Mouse (Mus musculus) intestine, embryonic 15.5 days (tissue): ENCODE results near the gene Tmem259. TPM values are rescaled to one million over a fixed set of nuclear protein-coding genes. Genes with fewer than 3 reads are reported as not detected.
A peak's percentile ranks its signal among the peaks of the same experiment; 100 is the strongest.

Experiments
- ATAC-seq: fragments of 200-750 bp; cut with Nextera tagmentation; 2 replicates; pipeline ENCODE4 v1.8.0; 2017; ENCODE audit warnings: moderate TSS enrichment, moderate library complexity
- H3K27ac ChIP-seq: fragments of 300-500 bp; sonication (generic); 2 replicates; pipeline ENCODE4 v1.5.1; 2015; ENCODE audit warnings: mild to moderate bottlenecking, inconsistent platforms
- H3K27me3 ChIP-seq: fragments of 300-500 bp; sonication (generic); replicated peaks from 2 replicates; pipeline ENCODE4 v1.6.1; 2015; ENCODE audit warnings: inconsistent platforms
- H3K36me3 ChIP-seq: fragments of 300-500 bp; sonication (generic); 2 replicates; pipeline ENCODE4 v1.6.1; 2015; ENCODE audit warnings: inconsistent platforms
- H3K4me1 ChIP-seq: fragments of 300-500 bp; sonication (generic); replicated peaks from 2 replicates; pipeline ENCODE4 v1.6.1; 2015; ENCODE audit warnings: inconsistent platforms
- H3K4me2 ChIP-seq: fragments of 300-500 bp; sonication (generic); replicated peaks from 2 replicates; pipeline ENCODE4 v1.6.1; 2015; ENCODE audit warnings: mild to moderate bottlenecking, inconsistent platforms
- H3K4me3 ChIP-seq: fragments of 300-500 bp; sonication (generic); replicated peaks from 2 replicates; pipeline ENCODE4 v1.5.1; 2015; ENCODE audit warnings: inconsistent platforms
- H3K9ac ChIP-seq: fragments of 300-500 bp; sonication (generic); 2 replicates; pipeline ENCODE4 v1.6.1; 2015; ENCODE audit warnings: inconsistent platforms
- H3K9me3 ChIP-seq: fragments of 300-500 bp; sonication (generic); 2 replicates; pipeline ENCODE4 v1.6.1; 2016; ENCODE audit warnings: inconsistent platforms
- WGBS: fragments of 180-500 bp; shearing (Covaris S2); methylation state at CpG from one replicate; pipeline ENCODE4 v1.1.7; 2015; 5-methylcytosine and 5-hydroxymethylcytosine counted together
- polyA plus RNA-seq: library from polyadenylated mRNA; unstranded; fragments of >200 nt; fragmentation: Nextera tagmentation; extraction: Ambion mirVana; gene quantifications from 2 replicates; pipeline ENCODE4 v1.2.1, GENCODE M21; 2015

Gene Tmem259
- polyA plus RNA-seq, 1 experiment from 2014 or later: 18.1 TPM

DNA sequence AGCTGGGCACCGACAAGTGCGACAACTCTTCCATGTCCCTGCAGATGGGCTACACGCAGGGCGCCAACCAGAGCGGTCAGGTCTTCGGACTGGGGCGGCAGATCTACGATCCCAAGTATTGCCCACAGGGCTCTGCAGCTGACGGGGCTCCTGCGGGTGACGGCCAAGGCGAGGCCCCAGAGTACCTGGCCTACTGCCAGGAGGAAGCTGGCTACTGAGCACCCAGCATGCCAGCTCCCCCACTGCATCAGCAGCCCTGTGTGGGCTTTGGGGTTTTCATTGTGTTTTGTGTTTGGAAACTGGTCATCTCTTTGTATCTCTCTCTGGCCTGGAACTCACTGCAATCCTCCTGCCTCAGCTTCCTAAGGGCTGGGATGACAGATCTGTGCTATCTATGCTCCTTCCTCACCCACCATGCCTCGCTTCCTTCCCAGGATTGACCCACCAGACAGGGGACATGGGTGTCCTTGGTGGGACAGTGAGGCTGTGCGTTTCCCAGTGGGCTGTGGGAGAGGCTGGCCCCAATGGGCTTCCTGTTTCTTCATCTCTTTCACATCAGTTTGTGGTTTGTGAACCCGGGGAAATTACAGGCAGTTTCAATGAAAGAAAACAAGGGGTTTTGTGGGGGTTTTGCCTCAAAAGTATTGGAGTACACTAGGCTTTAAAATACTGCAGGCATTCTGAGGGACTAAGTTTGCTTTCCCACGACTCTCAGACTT lies 10.4 kb upstream of the Tmem259 start:
- Histone ChIP-seq H3K4me2 (no peak overlapping the region), H3K4me3 (no peak overlapping the region), H3K9ac (no peak overlapping the region), H3K27ac (0 out of 2 replicates have a peak overlapping the region, but pooled peaks have one; percentile 48), H3K36me3 (peaks cover 39% of the 10 kb centered on the region), H3K9me3 (no peaks in the 10 kb centered on the region), H3K4me1 (peaks cover 31% of the 10 kb centered on the region), H3K27me3 (0 out of 2 replicates have a peak, but pooled peaks cover 2% of the 10 kb centered on the region)
- WGBS: 82% methylated on average over 16 of the region's 16 CpGs
- no peak for ATAC-seq

DNA sequence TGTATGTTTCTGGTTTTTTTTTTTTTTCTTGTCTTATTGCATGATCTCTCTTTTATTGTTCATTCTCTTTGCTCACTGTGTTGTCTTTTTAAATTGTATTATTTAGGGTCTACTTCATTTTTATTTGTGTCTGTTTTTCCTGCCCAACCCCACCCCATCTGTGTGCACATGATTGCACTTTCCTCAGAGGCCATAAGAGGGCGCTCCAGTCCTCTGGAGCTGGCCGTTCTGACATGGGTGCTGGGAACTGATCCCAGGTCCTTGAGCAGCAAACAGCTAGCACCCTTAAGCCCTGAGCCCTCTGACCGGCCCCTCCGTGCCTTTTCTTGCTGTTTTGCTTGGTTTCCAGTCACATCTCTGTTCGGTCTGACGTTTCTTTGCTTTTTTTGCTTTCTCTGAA lies 7.4 kb upstream of the Tmem259 start:
- Histone ChIP-seq H3K4me1 (peaks cover 41% of the 10 kb centered on the region), H3K36me3 (peaks cover 39% of the 10 kb centered on the region), H3K4me3 (no peak overlapping the region), H3K27ac (no peak overlapping the region), H3K9me3 (no peaks in the 10 kb centered on the region), H3K27me3 (no peaks in the 10 kb centered on the region), H3K4me2 (no peak overlapping the region), H3K9ac (no peak overlapping the region)
- WGBS: 93% methylated on average over 6 of the region's 6 CpGs
- ATAC-seq: no peak

DNA sequence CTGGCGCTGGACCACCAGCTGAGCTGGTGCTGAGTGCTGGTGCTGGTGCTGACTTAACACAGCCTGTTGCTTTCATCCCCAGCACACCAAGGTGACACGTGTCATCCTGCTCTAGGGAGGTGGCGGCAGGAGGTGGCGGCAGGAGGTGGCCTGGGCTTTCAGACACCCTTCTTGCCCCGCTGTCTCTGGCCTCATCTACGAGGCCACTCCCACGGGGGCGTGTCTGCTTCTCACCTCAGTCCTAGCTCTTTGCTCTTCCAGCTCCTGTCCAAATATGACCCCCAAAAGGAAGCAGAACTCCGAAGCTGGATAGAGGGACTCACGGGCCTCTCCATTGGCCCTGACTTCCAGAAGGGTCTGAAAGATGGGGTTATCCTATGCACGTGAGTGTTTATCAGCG lies 7.0 kb upstream of the Tmem259 start:
- Histone ChIP-seq H3K9me3 (no peaks in the 10 kb centered on the region), H3K4me3 (0 out of 2 replicates have a peak overlapping the region, but pooled peaks have one; percentile 10), H3K9ac (no peak overlapping the region), H3K4me1 (peaks cover 46% of the 10 kb centered on the region), H3K36me3 (peaks cover 39% of the 10 kb centered on the region), H3K27ac (no peak overlapping the region), H3K27me3 (no peaks in the 10 kb centered on the region), H3K4me2 (peak overlapping the region; percentile 37)
- WGBS: 72% methylated on average over 12 of the region's 12 CpGs
- ATAC-seq: no peak

DNA sequence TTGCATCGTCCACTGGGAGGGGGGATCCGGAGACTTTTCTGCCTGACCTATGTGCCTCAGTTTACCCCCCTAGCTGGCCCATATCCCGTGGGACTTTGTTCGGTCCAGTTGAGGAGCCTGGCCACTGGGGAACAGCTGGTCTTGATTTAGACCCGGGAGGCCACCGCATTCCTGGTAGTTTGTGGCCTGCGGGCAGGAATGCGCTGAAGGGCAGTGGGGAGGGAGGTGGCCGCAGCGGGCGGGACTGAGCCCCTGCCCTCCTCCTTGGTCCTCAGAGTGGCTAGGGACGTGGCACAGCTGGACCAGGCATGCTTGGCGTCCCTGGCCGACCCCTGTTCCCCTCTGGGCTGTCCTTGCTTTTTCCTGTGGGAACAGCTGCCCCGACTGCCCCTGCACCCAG lies 5.7 kb upstream of the Tmem259 start:
- Histone ChIP-seq H3K27me3 (no peaks in the 10 kb centered on the region), H3K4me3 (peak overlapping the region; percentile 69), H3K27ac (0 out of 2 replicates have a peak overlapping the region, but pooled peaks have one; percentile 9), H3K9me3 (no peaks in the 10 kb centered on the region), H3K36me3 (peaks cover 36% of the 10 kb centered on the region), H3K9ac (peak overlapping the region; percentile 84), H3K4me2 (peak overlapping the region; percentile 89), H3K4me1 (peaks cover 49% of the 10 kb centered on the region)
- ATAC-seq: no peak
- 27% methylated on average over 15 of the region's 15 CpGs for WGBS

DNA sequence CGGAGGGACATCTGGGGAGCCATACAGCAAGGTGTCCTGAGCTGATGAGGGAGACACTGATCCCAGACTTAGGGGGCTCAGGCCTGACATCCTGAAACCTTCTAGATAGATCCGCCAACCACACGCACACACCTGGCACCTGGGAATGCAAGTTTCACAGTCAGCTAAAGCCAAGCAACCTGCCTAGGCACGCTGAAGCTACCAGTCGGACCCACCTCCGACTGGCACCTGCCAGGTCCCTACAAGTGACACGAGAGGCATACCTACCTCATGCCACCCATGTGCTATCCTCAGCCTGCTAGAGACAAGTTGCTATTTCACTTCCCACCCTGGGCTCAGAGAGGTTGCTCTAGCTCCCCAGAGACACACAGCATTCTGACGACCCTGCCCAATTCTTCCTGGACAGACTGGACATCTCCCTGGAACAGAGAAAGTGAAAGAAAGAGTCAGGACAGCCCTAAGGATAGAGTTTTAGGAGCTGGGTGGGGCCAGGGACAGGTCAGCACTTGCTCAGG lies 5.2 kb upstream of the Tmem259 start:
- peak overlapping the region; percentile 69 for H3K4me3 ChIP-seq
- peak overlapping the region; percentile 89 for H3K4me2 ChIP-seq
- 30% methylated on average over 8 of the region's 8 CpGs for WGBS
- no peak for ATAC-seq
- peaks cover 44% of the 10 kb centered on the region for H3K4me1 ChIP-seq
- peaks cover 31% of the 10 kb centered on the region for H3K36me3 ChIP-seq
- peak overlapping the region; percentile 84 for H3K9ac ChIP-seq
- H3K27ac ChIP-seq: peak overlapping the region; percentile 96
- H3K9me3 ChIP-seq: no peaks in the 10 kb centered on the region
- no peaks in the 10 kb centered on the region for H3K27me3 ChIP-seq

DNA sequence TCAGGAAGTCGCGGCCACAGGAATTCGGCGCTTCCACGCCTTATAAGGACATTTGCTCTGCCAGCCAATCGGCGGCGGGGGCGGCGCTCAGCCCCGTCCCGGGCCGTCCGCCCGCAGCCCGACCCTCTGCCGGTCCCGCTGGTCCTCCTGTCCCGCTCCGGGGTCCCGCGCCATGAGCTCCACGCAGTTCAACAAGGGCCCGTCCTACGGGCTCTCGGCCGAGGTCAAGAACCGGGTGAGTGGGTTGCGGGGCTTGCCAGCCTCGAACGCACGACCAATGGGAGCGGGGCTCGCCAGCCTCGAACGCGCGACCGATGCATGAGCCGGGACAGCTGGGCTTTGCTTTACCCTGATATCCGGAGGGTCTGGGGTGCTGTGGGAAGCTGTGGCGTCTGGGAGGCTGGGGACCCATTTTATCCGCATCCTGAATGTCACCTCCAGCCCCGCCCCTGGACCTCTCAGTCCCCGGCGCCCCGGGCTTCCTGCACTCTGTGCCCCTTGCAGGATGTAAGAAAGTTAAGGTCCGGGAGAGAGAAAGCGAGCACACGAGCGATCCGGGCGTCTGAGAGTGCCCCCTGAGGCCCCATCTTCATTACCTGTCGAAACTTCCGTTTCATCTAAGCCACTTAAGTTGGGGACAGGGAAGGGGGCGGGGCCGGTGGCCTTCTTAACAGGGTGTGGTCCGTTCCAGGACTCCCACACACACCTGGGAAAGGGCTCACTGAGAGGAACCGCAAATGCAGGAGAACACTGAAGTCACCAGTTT lies 4.6 kb upstream of the Tmem259 start, which contains the start of gene Cnn2:
Gene Cnn2, plus strand, starts transcription at position 79 of the 766 bp plus-strand sequence.
- peaks cover 41% of the 10 kb centered on the region for H3K4me1 ChIP-seq
- H3K9ac ChIP-seq: peak within 1 kb of the TSS; percentile 84
- peak within 1 kb of the TSS; percentile 89 for H3K4me2 ChIP-seq
- H3K36me3 ChIP-seq: peaks cover 27% of the 10 kb centered on the region
- H3K27ac ChIP-seq: peak within 1 kb of the TSS; percentile 96
- WGBS: under 1% methylated on average over 59 of the region's 59 CpGs
- ATAC-seq: peak; percentile 10; the same call in 1 of the 2 replicates
- H3K9me3 ChIP-seq: no peaks in the 10 kb centered on the region
- H3K27me3 ChIP-seq: no peaks in the 10 kb centered on the region
- peak within 1 kb of the TSS; percentile 69 for H3K4me3 ChIP-seq

DNA sequence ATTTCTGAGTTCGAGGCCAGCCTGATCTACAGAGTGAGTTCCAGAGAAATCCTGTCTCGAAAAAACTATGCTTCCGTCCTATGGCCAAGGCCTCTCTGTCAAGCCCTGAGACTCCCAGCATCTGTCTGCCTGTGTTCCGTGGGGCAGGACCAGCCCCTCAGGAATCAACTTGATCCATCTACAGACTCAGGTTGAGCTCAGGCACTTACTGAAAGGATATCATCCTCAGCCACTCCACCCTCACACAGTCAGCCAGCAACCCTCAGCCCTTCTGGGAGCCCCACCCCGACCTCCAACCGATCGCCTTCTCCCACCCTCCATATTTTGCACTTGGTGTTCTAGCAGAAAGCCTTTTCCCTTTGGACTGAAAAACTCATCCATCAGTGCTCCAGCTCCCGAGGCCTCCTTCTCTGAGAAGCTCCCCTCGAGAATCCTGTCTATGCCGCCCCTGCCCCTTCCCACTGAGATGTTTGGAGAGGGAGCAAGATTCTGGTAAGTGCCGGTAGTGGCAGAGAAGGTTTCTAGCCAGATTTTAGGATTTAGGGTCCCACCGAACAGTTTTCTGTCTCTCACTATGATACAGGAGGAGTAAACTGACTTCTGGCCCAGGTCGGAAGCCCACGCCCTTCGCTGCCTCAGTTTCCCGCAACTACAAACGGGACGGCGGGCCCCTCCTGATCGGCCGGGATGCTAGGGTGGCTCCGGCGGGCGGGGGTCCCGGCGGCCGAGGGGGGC lies 3.8 kb upstream of the Tmem259 start:
- H3K4me2 ChIP-seq: peak overlapping the region; percentile 89

DNA sequence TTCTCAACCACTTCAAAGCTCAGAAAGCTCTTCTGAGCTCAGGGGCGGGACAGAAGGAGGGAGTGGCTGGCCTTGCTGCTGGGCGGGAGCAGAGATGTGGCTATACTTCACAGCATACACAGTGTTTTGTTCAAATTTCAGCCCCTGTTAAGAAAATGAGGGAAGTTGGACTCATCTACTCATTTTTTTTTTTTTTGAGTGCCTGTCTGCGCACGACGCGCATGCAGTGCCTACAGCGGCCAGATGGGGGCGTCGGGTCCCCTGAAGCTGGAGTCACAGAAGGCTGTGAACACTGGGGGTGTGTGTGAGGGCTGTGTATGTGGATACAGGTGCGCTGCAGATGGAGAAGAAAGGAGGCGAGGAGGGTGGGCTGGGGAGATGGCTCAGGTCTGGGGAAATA lies 2.8 kb upstream of the Tmem259 start:
- Histone ChIP-seq H3K9ac (peak overlapping the region; percentile 15; the same call in 1 of the 2 replicates), H3K9me3 (no peaks in the 10 kb centered on the region), H3K27me3 (no peaks in the 10 kb centered on the region), H3K4me2 (peak overlapping the region; percentile 89), H3K4me1 (peaks cover 55% of the 10 kb centered on the region), H3K4me3 (0 out of 2 replicates have a peak overlapping the region, but pooled peaks have one; percentile 4), H3K36me3 (peaks cover 11% of the 10 kb centered on the region; the same call in 1 of the 2 replicates), H3K27ac (peak overlapping the region; percentile 96)
- no peak for ATAC-seq
- WGBS: 1% methylated on average over 11 of the region's 11 CpGs

More for the DNA sequence above, 3.8 kb upstream of the Tmem259 start:
- 12% methylated on average over 27 of the region's 27 CpGs for WGBS
- peak overlapping the region; percentile 96 for H3K27ac ChIP-seq
- no peaks in the 10 kb centered on the region for H3K27me3 ChIP-seq
- peak overlapping the region; percentile 84 for H3K9ac ChIP-seq
- H3K9me3 ChIP-seq: no peaks in the 10 kb centered on the region
- H3K4me3 ChIP-seq: peak overlapping the region; percentile 69
- ATAC-seq: no peak
- H3K4me1 ChIP-seq: peaks cover 47% of the 10 kb centered on the region
- peaks cover 20% of the 10 kb centered on the region for H3K36me3 ChIP-seq

DNA sequence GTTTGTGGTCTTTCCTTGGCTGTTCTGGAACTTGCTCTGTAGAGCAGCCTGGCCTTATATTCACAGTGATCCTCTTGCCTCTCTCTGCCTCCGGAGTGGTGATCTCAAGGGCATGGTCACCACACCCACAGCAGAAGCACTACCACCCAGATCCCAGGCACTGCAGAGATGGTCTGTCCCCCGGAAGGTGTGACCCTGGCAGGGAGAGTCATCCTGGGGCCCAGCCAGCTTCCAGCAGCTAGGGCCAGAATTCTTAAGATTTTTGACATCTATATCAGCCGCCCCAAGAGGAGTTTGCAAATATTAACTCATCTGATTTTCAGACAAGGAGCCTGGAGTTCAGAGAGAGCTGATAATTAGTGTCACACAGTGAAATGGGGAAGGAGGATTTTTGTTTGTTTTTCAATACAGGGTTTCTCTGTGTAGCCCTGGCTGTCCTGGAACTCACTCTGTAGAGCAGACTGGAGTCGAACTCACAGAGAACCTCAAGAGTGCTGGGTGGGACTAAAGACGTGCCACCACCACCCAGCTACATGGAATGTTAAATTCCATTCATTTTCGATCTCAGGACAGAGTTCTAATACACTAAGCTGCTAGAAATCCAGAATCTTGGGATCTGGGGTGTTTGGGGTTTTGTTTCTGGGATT lies 2.2 kb upstream of the Tmem259 start:
- H3K4me3 ChIP-seq: peak overlapping the region; percentile 82
- 19% methylated on average over 6 of the region's 6 CpGs for WGBS
- peaks cover 60% of the 10 kb centered on the region for H3K4me1 ChIP-seq
- H3K4me2 ChIP-seq: peak overlapping the region; percentile 89
- H3K27me3 ChIP-seq: no peaks in the 10 kb centered on the region
- H3K9me3 ChIP-seq: no peaks in the 10 kb centered on the region
- H3K27ac ChIP-seq: peak overlapping the region; percentile 96
- no peak for ATAC-seq
- peak overlapping the region; percentile 54; the same call in 1 of the 2 replicates for H3K9ac ChIP-seq
- H3K36me3 ChIP-seq: peaks cover 7% of the 10 kb centered on the region; the same call in 1 of the 2 replicates

DNA sequence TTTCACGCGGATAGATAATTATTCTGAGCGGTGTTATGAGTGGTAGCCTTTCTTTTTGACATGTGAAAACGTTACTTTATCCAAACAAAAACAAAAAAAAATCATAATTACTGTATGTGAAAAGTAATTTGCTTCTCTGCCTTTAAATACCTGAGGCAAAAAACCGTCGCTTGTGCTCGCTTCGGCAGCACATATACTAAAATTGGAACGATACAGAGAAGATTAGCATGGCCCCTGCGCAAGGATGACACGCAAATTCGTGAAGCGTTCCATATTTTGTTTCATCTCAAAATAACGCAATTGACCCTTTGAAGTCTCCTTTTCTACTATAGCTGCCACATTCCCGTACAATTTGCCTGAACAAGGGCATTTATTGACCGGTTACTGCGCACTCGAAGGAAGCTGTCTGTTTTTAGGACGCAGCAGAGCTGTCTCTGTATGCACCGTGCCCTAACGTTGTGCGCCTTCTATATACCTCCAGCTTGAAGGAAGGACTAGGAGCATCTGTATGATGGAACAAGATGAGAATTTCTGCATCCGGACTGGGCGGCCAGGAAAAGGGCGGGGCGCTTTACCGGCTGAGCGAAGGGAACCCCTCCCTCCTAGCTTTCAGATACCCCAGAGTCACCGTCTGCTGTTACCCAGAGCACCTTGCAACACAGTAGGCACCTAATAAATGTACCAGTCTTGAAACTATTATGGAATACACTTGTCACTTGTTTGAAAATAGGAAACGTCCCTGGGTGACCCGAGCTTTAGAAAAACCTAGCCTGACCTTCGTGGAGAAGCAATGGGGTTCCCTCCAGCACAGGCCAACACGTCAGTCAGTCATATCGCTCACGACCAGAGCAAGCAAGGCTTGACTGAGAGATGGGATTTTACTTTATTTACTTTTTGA lies 1.5 kb upstream of the Tmem259 start:
- H3K4me2 ChIP-seq: peak overlapping the region; percentile 89
- peak overlapping the region; percentile 82 for H3K4me3 ChIP-seq
- H3K27ac ChIP-seq: peak overlapping the region; percentile 96
- no peaks in the 10 kb centered on the region for H3K9me3 ChIP-seq
- H3K9ac ChIP-seq: peak overlapping the region; percentile 54
- WGBS: 2% methylated on average over 35 of the region's 35 CpGs
- ATAC-seq: no peak
- H3K4me1 ChIP-seq: peaks cover 55% of the 10 kb centered on the region
- H3K27me3 ChIP-seq: no peaks in the 10 kb centered on the region
- no peaks in the 10 kb centered on the region; the same call in 1 of the 2 replicates for H3K36me3 ChIP-seq
